Mouse (Mus musculus): ENCODE results near the gene Kremen2. TPM values are rescaled to one million over a fixed set of nuclear protein-coding genes. Genes with fewer than 3 reads are reported as not detected.

Gene Kremen2
- polyA plus RNA-seq, 1 experiment = 0.65 TPM

- no peak overlapping the region for H3K27ac ChIP-seq (ENCODE audit: insufficient read depth, low read length)
- no peak overlapping the region for H3K4me3 ChIP-seq (ENCODE audit: extremely low read depth, insufficient read depth, insufficient read length)
- peaks cover 6% of the 10 kb centered on the region; the same call in 1 of the 2 replicates for H3K27me3 ChIP-seq (ENCODE audit: control insufficient read depth, insufficient read depth, low read length)
- TF ChIP-seq CTCF (IDR thresholded peaks at IDR 0.05; ENCODE audit: extremely low read depth, insufficient read depth, insufficient read length, insufficient replicate concordance) (no peak), POLR2A (IDR thresholded peaks at IDR 0.05; ENCODE audit: low read depth, low read length) (no peak)
- 64% methylated on average over 13 of the region's 13 CpGs for WGBS
- DNase-seq (ENCODE audit: low read depth in 1 of 2, low spot score in 2 of 2) = no peak
- H3K4me1 ChIP-seq (ENCODE audit: control insufficient read depth, insufficient read depth, insufficient read length) = peaks cover 9% of the 10 kb centered on the region; the same call in 1 of the 2 replicates
- H3K36me3 ChIP-seq (ENCODE audit: control insufficient read depth, insufficient read depth, low read length) = no peaks in the 10 kb centered on the region
Observed at GRCm38 (mm10) chr17:23786510-23786931, 40.9 kb upstream of the Kremen2 start.

GRCm38 (mm10) chr17:23785561-23786471 lies 40.2 kb upstream of the Kremen2 start, which contains the start of gene Flywch2:
Gene Flywch2 (minus strand): TSS chr17:23786081.
- TF ChIP-seq CTCF (IDR thresholded peaks at IDR 0.05; ENCODE audit: extremely low read depth, insufficient read depth, insufficient read length, insufficient replicate concordance) (no peak), POLR2A (IDR thresholded peaks at IDR 0.05; ENCODE audit: low read depth, low read length) (no peak)
- DNase-seq (ENCODE audit: low read depth in 1 of 2, low spot score in 2 of 2) = peak in 1 of 2 experiments; percentile 28
- Histone ChIP-seq H3K4me3 (ENCODE audit: extremely low read depth, insufficient read depth, insufficient read length) (peak within 1 kb of the TSS; percentile 35; the same call in 1 of the 2 replicates), H3K4me1 (ENCODE audit: control insufficient read depth, insufficient read depth, insufficient read length) (peaks cover 7% of the 10 kb centered on the region; the same call in 1 of the 2 replicates), H3K36me3 (ENCODE audit: control insufficient read depth, insufficient read depth, low read length) (no peaks in the 10 kb centered on the region), H3K27ac (ENCODE audit: insufficient read depth, low read length) (no peak within 1 kb of the TSS), H3K27me3 (ENCODE audit: control insufficient read depth, insufficient read depth, low read length) (peaks cover 6% of the 10 kb centered on the region; the same call in 1 of the 2 replicates)
- 14% methylated on average over 43 of the region's 43 CpGs for WGBS

- peaks cover 6% of the 10 kb centered on the region; the same call in 1 of the 2 replicates for H3K27me3 ChIP-seq (ENCODE audit: control insufficient read depth, insufficient read depth, low read length)
- no peak for DNase-seq (ENCODE audit: low read depth in 1 of 2, low spot score in 2 of 2)
- H3K4me1 ChIP-seq (ENCODE audit: control insufficient read depth, insufficient read depth, insufficient read length) = peaks cover 3% of the 10 kb centered on the region; the same call in 1 of the 2 replicates
- H3K36me3 ChIP-seq (ENCODE audit: control insufficient read depth, insufficient read depth, low read length) = no peaks in the 10 kb centered on the region
- no peak for TF ChIP-seq POLR2A (IDR thresholded peaks at IDR 0.05; ENCODE audit: low read depth, low read length)
- H3K27ac ChIP-seq (ENCODE audit: insufficient read depth, low read length) = no peak overlapping the region
- no peak overlapping the region for H3K4me3 ChIP-seq (ENCODE audit: extremely low read depth, insufficient read depth, insufficient read length)
Observed at GRCm38 (mm10) chr17:23783352-23783751, 37.7 kb upstream of the Kremen2 start.

- peaks cover 4% of the 10 kb centered on the region; the same call in 1 of the 2 replicates for H3K4me1 ChIP-seq (ENCODE audit: control insufficient read depth, insufficient read depth, insufficient read length)
- no peak for DNase-seq (ENCODE audit: low read depth in 1 of 2, low spot score in 2 of 2)
- TF ChIP-seq CTCF (IDR thresholded peaks at IDR 0.05; ENCODE audit: extremely low read depth, insufficient read depth, insufficient read length, insufficient replicate concordance) = no peak
- no peak for TF ChIP-seq POLR2A (IDR thresholded peaks at IDR 0.05; ENCODE audit: low read depth, low read length)
- 46% methylated on average over 2 of the region's 2 CpGs for WGBS
- no peak overlapping the region for H3K4me3 ChIP-seq (ENCODE audit: extremely low read depth, insufficient read depth, insufficient read length)
- no peaks in the 10 kb centered on the region for H3K27me3 ChIP-seq (ENCODE audit: control insufficient read depth, insufficient read depth, low read length)
- no peak overlapping the region for H3K27ac ChIP-seq (ENCODE audit: insufficient read depth, low read length)
- H3K36me3 ChIP-seq (ENCODE audit: control insufficient read depth, insufficient read depth, low read length) = no peaks in the 10 kb centered on the region
Observed at GRCm38 (mm10) chr17:23778447-23778846, 32.8 kb upstream of the Kremen2 start.

- H3K4me1 ChIP-seq (ENCODE audit: control insufficient read depth, insufficient read depth, insufficient read length) = peaks cover 4% of the 10 kb centered on the region; the same call in 1 of the 2 replicates
- H3K4me3 ChIP-seq (ENCODE audit: extremely low read depth, insufficient read depth, insufficient read length) = no peak overlapping the region
- TF ChIP-seq CTCF (IDR thresholded peaks at IDR 0.05; ENCODE audit: extremely low read depth, insufficient read depth, insufficient read length, insufficient replicate concordance) (no peak), POLR2A (IDR thresholded peaks at IDR 0.05; ENCODE audit: low read depth, low read length) (no peak)
- no peak for DNase-seq (ENCODE audit: low read depth in 1 of 2, low spot score in 2 of 2)
- 75% methylated on average over 2 of the region's 2 CpGs for WGBS
- no peaks in the 10 kb centered on the region for H3K36me3 ChIP-seq (ENCODE audit: control insufficient read depth, insufficient read depth, low read length)
- no peaks in the 10 kb centered on the region for H3K27me3 ChIP-seq (ENCODE audit: control insufficient read depth, insufficient read depth, low read length)
- H3K27ac ChIP-seq (ENCODE audit: insufficient read depth, low read length) = no peak overlapping the region
Observed at GRCm38 (mm10) chr17:23777141-23777540, 31.5 kb upstream of the Kremen2 start.

GRCm38 (mm10) chr17:23776216-23776615 lies 30.6 kb upstream of the Kremen2 start:
- Histone ChIP-seq H3K36me3 (ENCODE audit: control insufficient read depth, insufficient read depth, low read length) (no peaks in the 10 kb centered on the region), H3K4me3 (ENCODE audit: extremely low read depth, insufficient read depth, insufficient read length) (no peak overlapping the region), H3K4me1 (ENCODE audit: control insufficient read depth, insufficient read depth, insufficient read length) (peaks cover 4% of the 10 kb centered on the region; the same call in 1 of the 2 replicates), H3K27ac (ENCODE audit: insufficient read depth, low read length) (no peak overlapping the region), H3K27me3 (ENCODE audit: control insufficient read depth, insufficient read depth, low read length) (no peaks in the 10 kb centered on the region)
- TF ChIP-seq CTCF (IDR thresholded peaks at IDR 0.05; ENCODE audit: extremely low read depth, insufficient read depth, insufficient read length, insufficient replicate concordance) (no peak), POLR2A (IDR thresholded peaks at IDR 0.05; ENCODE audit: low read depth, low read length) (no peak)
- DNase-seq (ENCODE audit: low read depth in 1 of 2, low spot score in 2 of 2) = no peak
- 91% methylated on average over 10 of the region's 10 CpGs for WGBS

Measured in spleen, adult 2 months (tissue).